Mouse (Mus musculus): Measurements from ENCODE around the gene Tpst2. TPM values are rescaled to one million over a fixed set of nuclear protein-coding genes. Genes with fewer than 3 reads are reported as not detected.
A peak's percentile ranks its signal among the peaks of the same experiment; 100 is the strongest.

The Tpst2 gene
- polyA plus RNA-seq, 1 experiment from 2014 or later, result 34.0 TPM

GRCm38 (mm10) chr5:112259862-112260650 lies 16.4 kb upstream of the Tpst2 start:
- 89% methylated on average over 16 of the region's 16 CpGs for WGBS
- no peak for DNase-seq (ENCODE audit: low spot score)
- Histone ChIP-seq H3K4me3 (no peak overlapping the region), H3K4me1 (peaks cover 11% of the 10 kb centered on the region), H3K36me3 (replicated peaks) (no peaks in the 10 kb centered on the region), H3K9me3 (no peaks in the 10 kb centered on the region), H3K27ac (replicated peaks) (no peak overlapping the region), H3K27me3 (replicated peaks; ENCODE audit: low read depth, poor library complexity, severe bottlenecking) (peaks cover 28% of the 10 kb centered on the region; the same call in 1 of the 2 replicates)

DNA sequence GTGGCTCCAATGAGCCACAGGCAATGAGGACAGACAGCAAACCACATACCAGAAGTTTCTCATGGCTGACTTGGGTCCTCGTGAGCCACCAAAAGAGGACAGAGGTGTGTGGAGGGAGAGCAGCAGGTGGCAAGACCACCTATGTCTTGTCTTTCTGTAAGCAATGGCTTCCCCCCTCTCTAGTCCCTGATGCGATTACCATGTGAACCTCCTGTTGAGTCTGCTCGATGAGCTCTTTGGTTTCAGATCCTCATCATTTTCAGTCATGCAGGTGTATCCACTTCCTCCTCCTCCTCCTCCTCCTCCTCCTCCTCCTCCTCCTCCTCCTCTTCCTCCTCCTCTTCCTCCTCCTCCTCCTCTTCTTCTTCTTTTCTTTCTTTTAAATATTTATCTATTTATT lies 15.7 kb upstream of the Tpst2 start:
- Histone ChIP-seq H3K27me3 (replicated peaks; ENCODE audit: low read depth, poor library complexity, severe bottlenecking) (peaks cover 31% of the 10 kb centered on the region), H3K36me3 (replicated peaks) (no peaks in the 10 kb centered on the region), H3K4me1 (peaks cover 14% of the 10 kb centered on the region), H3K4me3 (no peak overlapping the region), H3K9me3 (no peaks in the 10 kb centered on the region), H3K27ac (replicated peaks) (no peak overlapping the region)
- DNase-seq (ENCODE audit: low spot score), result no peak
- WGBS, result 77% methylated on average over 3 of the region's 3 CpGs

GRCm38 (mm10) chr5:112264099-112264498 lies 12.4 kb upstream of the Tpst2 start:
- H3K4me3 ChIP-seq, result no peak overlapping the region
- WGBS, result 88% methylated on average over 7 of the region's 7 CpGs
- H3K4me1 ChIP-seq, result peaks cover 14% of the 10 kb centered on the region
- peaks cover 50% of the 10 kb centered on the region for H3K27me3 ChIP-seq (replicated peaks; ENCODE audit: low read depth, poor library complexity, severe bottlenecking)
- H3K36me3 ChIP-seq (replicated peaks), result no peaks in the 10 kb centered on the region
- no peaks in the 10 kb centered on the region for H3K9me3 ChIP-seq
- no peak overlapping the region for H3K27ac ChIP-seq (replicated peaks)
- DNase-seq (ENCODE audit: low spot score), result no peak

DNA sequence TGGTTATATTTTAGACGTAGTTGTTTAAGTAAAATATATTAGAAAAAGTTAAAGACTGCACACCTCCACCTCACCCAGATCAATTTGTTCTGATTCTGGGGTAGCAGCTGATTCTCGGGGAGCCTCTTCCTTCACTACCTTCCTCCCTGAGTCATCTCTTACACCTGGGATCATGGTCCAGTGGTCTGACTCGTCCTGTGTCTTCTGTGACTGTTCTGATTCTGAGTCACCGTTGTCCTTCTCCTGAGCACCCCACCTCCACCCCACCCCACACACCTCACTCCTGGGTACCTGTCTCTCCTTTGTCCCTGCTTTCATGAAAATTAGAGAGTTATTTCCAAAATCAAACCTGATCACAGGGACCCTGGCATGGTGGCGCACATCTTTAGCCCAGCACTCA lies 11.4 kb upstream of the Tpst2 start:
- H3K36me3 ChIP-seq (replicated peaks), result no peaks in the 10 kb centered on the region
- H3K27me3 ChIP-seq (replicated peaks; ENCODE audit: low read depth, poor library complexity, severe bottlenecking), result peaks cover 57% of the 10 kb centered on the region
- no peaks in the 10 kb centered on the region for H3K9me3 ChIP-seq
- no peak for DNase-seq (ENCODE audit: low spot score)
- H3K27ac ChIP-seq (replicated peaks), result no peak overlapping the region
- peaks cover 17% of the 10 kb centered on the region for H3K4me1 ChIP-seq
- no peak overlapping the region for H3K4me3 ChIP-seq
- 86% methylated on average over 5 of the region's 5 CpGs for WGBS

DNA sequence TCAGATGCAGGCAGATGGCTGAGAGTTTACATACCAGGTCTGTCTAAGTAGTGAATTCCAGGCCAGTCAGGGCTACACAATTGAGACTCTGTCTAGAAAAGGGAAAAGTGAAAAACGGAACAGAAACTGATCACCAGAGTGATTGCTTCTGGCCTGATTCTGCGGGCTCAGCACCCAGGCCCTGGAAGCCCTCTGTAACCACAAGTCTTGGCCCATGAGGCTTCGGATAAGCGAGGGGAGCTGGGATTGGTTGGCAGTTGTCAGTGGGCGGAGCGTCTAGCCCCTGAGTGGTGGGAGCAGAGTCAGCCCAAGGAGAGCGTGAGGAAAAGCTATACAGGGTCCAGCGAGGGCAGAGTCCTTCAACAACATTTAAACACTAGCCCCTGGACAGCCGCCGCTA lies 11.0 kb upstream of the Tpst2 start:
- DNase-seq (ENCODE audit: low spot score), result peak; percentile 69
- Histone ChIP-seq H3K27ac (replicated peaks) (no peak overlapping the region), H3K4me1 (peaks cover 17% of the 10 kb centered on the region), H3K4me3 (peak overlapping the region; percentile 34), H3K9me3 (no peaks in the 10 kb centered on the region), H3K36me3 (replicated peaks) (no peaks in the 10 kb centered on the region), H3K27me3 (replicated peaks; ENCODE audit: low read depth, poor library complexity, severe bottlenecking) (peaks cover 58% of the 10 kb centered on the region)
- WGBS, result 7% methylated on average over 10 of the region's 10 CpGs

DNA sequence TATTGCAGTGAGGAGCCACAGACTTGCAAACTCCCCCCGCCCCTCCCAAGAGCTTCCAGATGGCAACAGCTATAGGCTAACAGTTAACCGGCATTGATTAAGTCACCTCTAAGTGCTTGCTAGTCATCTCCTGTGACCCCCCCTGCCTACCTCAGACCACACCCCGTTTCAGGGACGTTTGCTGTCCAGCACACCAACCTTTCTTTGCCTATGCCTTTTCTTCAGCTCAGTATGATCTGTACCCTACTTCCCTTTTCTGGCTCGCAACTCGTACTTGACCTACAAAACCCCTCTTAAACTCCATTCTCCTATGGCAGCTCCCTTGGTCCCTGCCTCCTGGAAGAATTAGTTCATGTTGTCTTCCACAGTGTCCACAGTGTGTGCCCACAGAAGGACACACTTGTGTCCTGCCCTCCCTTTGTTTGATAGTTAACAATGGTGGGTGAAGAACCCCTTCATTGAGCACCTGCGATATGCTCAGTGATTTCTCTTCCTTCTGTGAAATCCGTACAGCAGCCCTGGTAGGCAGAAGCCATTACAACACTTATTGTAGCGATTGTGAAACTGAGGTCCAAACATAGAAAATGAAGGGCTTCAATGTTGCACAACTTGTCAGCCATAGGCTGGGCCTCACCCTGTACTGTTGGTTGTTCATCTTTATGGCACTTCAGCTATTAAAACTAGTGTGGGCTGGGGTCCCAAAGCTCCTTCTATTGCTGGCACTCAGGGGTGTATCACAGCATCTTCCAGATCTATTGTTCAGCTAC lies 10.3 kb upstream of the Tpst2 start:
- no peaks in the 10 kb centered on the region for H3K36me3 ChIP-seq (replicated peaks)
- no peak for DNase-seq (ENCODE audit: low spot score)
- H3K9me3 ChIP-seq, result no peaks in the 10 kb centered on the region
- peak overlapping the region; percentile 34 for H3K4me3 ChIP-seq
- no peak overlapping the region for H3K27ac ChIP-seq (replicated peaks)
- peaks cover 23% of the 10 kb centered on the region for H3K4me1 ChIP-seq
- 65% methylated on average over 9 of the region's 9 CpGs for WGBS
- H3K27me3 ChIP-seq (replicated peaks; ENCODE audit: low read depth, poor library complexity, severe bottlenecking), result peaks cover 60% of the 10 kb centered on the region

DNA sequence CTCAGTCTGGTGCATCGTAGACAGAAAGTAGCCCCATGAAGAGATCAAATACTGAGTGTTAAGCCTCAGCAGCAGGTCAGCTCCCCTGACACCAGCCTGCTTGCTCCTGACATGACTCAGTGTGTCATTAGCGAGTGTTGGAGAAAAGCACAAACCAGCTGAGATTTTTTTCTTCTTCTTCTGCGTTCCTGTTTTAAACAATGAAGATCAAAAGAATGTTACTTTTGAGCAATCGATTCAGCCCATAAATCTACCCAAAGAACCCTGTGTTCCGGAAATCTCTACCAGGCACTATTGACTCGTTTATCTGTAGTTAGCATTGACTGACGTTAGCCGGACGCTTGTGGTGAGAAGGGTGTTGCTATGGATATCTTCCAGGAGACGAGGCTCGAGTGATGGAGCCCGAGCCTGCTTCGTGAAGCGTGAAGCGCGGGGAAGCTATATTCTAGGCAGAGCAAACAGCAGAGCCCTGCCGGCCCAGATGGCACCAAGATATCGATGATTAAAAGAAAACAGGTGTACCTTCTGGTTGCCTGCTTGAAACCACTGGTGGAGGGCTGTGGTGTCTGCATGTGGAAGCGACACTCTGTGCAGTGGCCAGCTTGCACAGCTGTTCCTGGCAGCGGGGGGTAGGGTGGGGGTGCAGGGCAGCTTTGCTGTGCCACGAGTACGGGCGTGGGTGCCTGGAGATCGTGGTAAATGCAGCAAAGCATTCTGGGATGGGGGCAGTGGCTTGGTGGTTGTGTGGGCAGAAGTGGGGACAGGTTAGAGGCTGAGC lies 5.5 kb upstream of the Tpst2 start:
- 77% methylated on average over 24 of the region's 24 CpGs for WGBS
- peaks cover 65% of the 10 kb centered on the region for H3K27me3 ChIP-seq (replicated peaks; ENCODE audit: low read depth, poor library complexity, severe bottlenecking)
- H3K9me3 ChIP-seq, result no peaks in the 10 kb centered on the region
- peak overlapping the region; percentile 40 for H3K27ac ChIP-seq (replicated peaks)
- DNase-seq (ENCODE audit: low spot score), result no peak
- no peak overlapping the region for H3K4me3 ChIP-seq
- H3K4me1 ChIP-seq, result peaks cover 35% of the 10 kb centered on the region
- no peaks in the 10 kb centered on the region for H3K36me3 ChIP-seq (replicated peaks)

GRCm38 (mm10) chr5:112272934-112273333 lies 3.6 kb upstream of the Tpst2 start:
- 65% methylated on average over 2 of the region's 2 CpGs for WGBS
- peaks cover 48% of the 10 kb centered on the region for H3K27me3 ChIP-seq (replicated peaks; ENCODE audit: low read depth, poor library complexity, severe bottlenecking)
- no peak overlapping the region for H3K27ac ChIP-seq (replicated peaks)
- no peaks in the 10 kb centered on the region for H3K36me3 ChIP-seq (replicated peaks)
- peaks cover 47% of the 10 kb centered on the region for H3K4me1 ChIP-seq
- no peaks in the 10 kb centered on the region for H3K9me3 ChIP-seq
- DNase-seq (ENCODE audit: low spot score), result no peak
- H3K4me3 ChIP-seq, result no peak overlapping the region

DNA sequence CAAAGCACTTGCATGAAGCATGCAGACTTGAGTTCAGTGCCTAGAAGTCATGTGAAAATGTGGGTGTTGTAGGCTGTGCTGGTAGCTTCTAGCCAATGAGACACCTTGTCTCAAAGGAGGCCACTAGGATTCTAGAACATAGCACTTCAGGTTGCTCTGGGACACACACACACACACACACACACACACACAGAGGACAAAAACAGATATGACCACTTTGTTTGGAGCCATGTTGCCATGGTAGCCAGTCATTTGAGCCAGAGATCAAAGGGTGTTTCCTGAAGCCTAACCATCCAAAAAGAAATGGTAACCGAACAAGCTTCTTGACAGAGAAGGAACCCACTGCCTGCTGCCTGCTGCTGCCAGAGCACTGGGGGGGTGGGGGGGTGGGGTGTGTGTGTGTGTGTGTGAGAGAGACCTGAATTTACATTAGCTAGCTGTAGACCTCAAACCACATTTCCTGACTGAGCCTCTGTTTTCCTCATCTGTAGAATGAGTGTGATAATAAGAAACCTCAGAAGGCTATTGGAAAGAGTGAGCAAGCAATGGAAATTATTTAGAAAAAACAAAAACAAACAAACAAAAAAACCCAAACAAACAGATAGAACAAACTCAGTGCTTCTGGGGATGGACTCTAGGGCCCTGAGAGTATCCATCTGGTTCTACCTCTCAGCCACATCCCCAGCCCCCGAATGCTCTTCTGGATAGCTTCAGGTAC lies 2.6 kb upstream of the Tpst2 start:
- 65% methylated on average over 2 of the region's 2 CpGs for WGBS
- Histone ChIP-seq H3K4me3 (no peak overlapping the region), H3K27ac (replicated peaks) (no peak overlapping the region), H3K36me3 (replicated peaks) (no peaks in the 10 kb centered on the region), H3K9me3 (no peaks in the 10 kb centered on the region), H3K27me3 (replicated peaks; ENCODE audit: low read depth, poor library complexity, severe bottlenecking) (peaks cover 38% of the 10 kb centered on the region), H3K4me1 (peaks cover 56% of the 10 kb centered on the region)
- peak; percentile 28 for DNase-seq (ENCODE audit: low spot score)

GRCm38 (mm10) chr5:112275021-112275804 lies 1.3 kb upstream of the Tpst2 start:
- Histone ChIP-seq H3K4me3 (peak overlapping the region; percentile 71), H3K9me3 (no peaks in the 10 kb centered on the region), H3K27ac (replicated peaks) (no peak overlapping the region), H3K36me3 (replicated peaks) (no peaks in the 10 kb centered on the region), H3K4me1 (peaks cover 65% of the 10 kb centered on the region), H3K27me3 (replicated peaks; ENCODE audit: low read depth, poor library complexity, severe bottlenecking) (peaks cover 29% of the 10 kb centered on the region)
- no peak for DNase-seq (ENCODE audit: low spot score)
- 66% methylated on average over 4 of the region's 4 CpGs for WGBS

DNA sequence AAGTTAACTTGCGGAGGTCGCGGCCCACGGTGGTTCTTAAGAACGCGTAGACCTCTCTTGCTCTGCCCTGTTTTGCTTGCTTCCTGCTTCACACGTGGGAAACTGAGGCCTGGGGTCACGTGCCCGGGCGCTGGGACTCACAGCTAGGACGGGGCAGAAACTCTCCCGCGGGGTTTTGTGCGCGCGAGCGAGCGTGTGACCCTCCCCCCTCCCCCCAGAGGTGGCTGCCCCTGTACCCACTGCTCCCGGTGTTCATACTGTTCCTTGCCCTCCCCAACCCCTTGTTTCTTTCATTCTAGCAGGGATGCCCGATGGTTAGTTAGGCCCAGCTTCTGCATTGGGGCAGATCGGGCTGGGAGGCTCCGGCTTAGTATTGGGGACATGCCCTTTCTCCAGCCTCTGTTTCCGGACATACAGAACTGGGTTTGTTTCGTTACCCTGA lies 437 bp downstream of the Tpst2 start:
- peak overlapping the region; percentile 88 for H3K27ac ChIP-seq (replicated peaks)
- WGBS, result under 1% methylated on average over 24 of the region's 24 CpGs

More for the DNA sequence above, 437 bp downstream of the Tpst2 start:
- H3K4me1 ChIP-seq, result peaks cover 71% of the 10 kb centered on the region
- peaks cover 12% of the 10 kb centered on the region; the same call in 1 of the 2 replicates for H3K27me3 ChIP-seq (replicated peaks; ENCODE audit: low read depth, poor library complexity, severe bottlenecking)
- H3K36me3 ChIP-seq (replicated peaks), result no peaks in the 10 kb centered on the region
- DNase-seq (ENCODE audit: low spot score), result no peak
- peak overlapping the region; percentile 71 for H3K4me3 ChIP-seq
- no peaks in the 10 kb centered on the region for H3K9me3 ChIP-seq

All from embryonic facial prominence, embryonic 10.5 days (tissue).